Mouse (Mus musculus): ENCODE measurements around the gene Zfp800.
A peak's percentile ranks its signal among the peaks of the same experiment; 100 is the strongest.

DNA sequence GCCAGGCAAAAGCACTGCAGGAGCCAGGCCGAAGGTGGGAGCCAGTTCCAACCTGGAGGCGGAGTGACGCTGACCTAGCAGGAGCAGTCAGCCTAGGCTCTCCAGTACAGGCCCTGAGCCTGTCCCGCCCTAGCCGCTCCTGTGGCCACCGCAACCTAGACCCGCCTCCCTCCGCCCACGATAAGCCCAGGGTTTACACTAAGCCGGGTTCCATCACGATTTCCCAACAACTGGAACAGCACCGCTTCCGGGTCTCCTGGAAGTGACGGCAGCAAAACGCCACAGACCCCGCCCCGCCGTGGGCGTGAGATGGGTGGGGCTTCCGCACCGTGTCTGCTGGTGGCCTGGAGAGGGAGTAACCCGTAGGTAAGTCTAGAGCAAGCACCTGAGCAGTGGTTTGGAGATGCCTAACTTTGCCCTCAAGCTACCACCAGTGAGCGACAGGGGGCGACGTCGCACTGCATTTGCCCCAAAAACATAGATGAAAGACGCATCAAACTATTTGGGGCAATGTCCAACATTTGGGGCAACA is 23.7 kb upstream of the Zfp800 start:
- TF ChIP-seq EP300 (IDR thresholded peaks at IDR 0.05; ENCODE audit: low read depth in 1 of 2, low read length in 2 of 2) (0 out of 4 replicates have a peak, but pooled peaks of 1 of the 2 experiments have one; percentile 43), ZKSCAN1 (IDR thresholded peaks at IDR 0.05; ENCODE audit: low read depth, low read length) (no peak), MYC (IDR thresholded peaks at IDR 0.05; ENCODE audit: low read depth, low read length) (no peak), MAX (IDR thresholded peaks at IDR 0.05; ENCODE audit: low read length) (peak; percentile 34; the same call in 1 of the 2 replicates), CTCF (IDR thresholded peaks at IDR 0.05 in 2 of 3, conservative IDR thresholded peaks at IDR 0.05 in 1 of 3; ENCODE audit: control insufficient read depth in 1 of 3, insufficient read depth in 1 of 3, low read depth in 2 of 3, low read length in 3 of 3, poor library complexity in 1 of 3, severe bottlenecking in 1 of 3) (peak; percentile 71 to 83 (median 75)), KAT2A (conservative IDR thresholded peaks at IDR 0.05; ENCODE audit: low read depth, low read length) (peak; percentile 60; the same call in 1 of the 2 replicates), USF2 (IDR thresholded peaks at IDR 0.05; ENCODE audit: borderline replicate concordance in 1 of 2, insufficient read depth in 1 of 2, low read depth in 1 of 2, low read length in 2 of 2) (no peak), RAD21 (IDR thresholded peaks at IDR 0.05; ENCODE audit: low read depth, low read length) (peak; percentile 88), MXI1 (IDR thresholded peaks at IDR 0.05; ENCODE audit: low read depth, low read length) (peak; percentile 86), MAFK (IDR thresholded peaks at IDR 0.05; ENCODE audit: borderline replicate concordance, low read depth, low read length) (no peak), UBTF (IDR thresholded peaks at IDR 0.05; ENCODE audit: borderline replicate concordance, insufficient read depth, low read depth, low read length) (no peak; the same call in 1 of the 2 replicates), ELF1 (IDR thresholded peaks at IDR 0.05; ENCODE audit: low read depth, low read length) (peak; percentile 97)

Measured in MEL (cell line).